Mouse (Mus musculus) heart, adult 2 months (tissue): ENCODE data around the gene Eme2. TPM values are rescaled to one million over a fixed set of nuclear protein-coding genes. Genes with fewer than 3 reads are reported as not detected.

Source experiments
- DNase-seq, 2 experiments: peaks; one replicate each; pipeline ENCODE4 v3.0.0; 2021
- H3K27ac ChIP-seq: fragments of 200-600 bp; 2 replicates; pipeline ENCODE4 v1.8.1; 2022
- H3K27me3 ChIP-seq: fragments of 200-500 bp; 2 replicates; pipeline ENCODE4 v1.6.1; 2012; ENCODE audit warnings: mild to moderate bottlenecking, low read length, inconsistent platforms, mixed read lengths; ENCODE audit not compliant: control insufficient read depth, insufficient read depth
- H3K36me3 ChIP-seq: fragments of 200-500 bp; 2 replicates; pipeline ENCODE4 v1.6.1; 2012; ENCODE audit warnings: low read length, inconsistent platforms; ENCODE audit not compliant: control insufficient read depth, insufficient read depth
- H3K4me1 ChIP-seq: fragments of 200-500 bp; 2 replicates; pipeline ENCODE4 v1.6.1; 2011; ENCODE audit warnings: low read length; ENCODE audit not compliant: control insufficient read depth, insufficient read depth
- H3K4me3 ChIP-seq: fragments of 200-600 bp; 2 replicates; pipeline ENCODE4 v1.8.1; 2022
- H3K79me2 ChIP-seq: fragments of 200-500 bp; replicated peaks from 2 replicates; pipeline ENCODE4 v1.6.1; 2012; ENCODE audit warnings: mild to moderate bottlenecking, inconsistent platforms, low read length, moderate library complexity, mixed read lengths; ENCODE audit not compliant: control insufficient read depth, insufficient read depth
- H3K9ac ChIP-seq: fragments of 200-500 bp; 2 replicates; pipeline ENCODE4 v1.6.1; 2012; ENCODE audit warnings: low read depth, mild to moderate bottlenecking, control low read depth, inconsistent platforms, low read length, mixed read lengths
- CTCF ChIP-seq: fragments of 200-600 bp; IDR thresholded peaks from 2 replicates; pipeline ENCODE4 v1.8.1; 2022; ENCODE audit warnings: antibody characterized with exemption, mild to moderate bottlenecking, moderate library complexity
- EP300 ChIP-seq: fragments of 200-500 bp; IDR thresholded peaks from 2 replicates; pipeline ENCODE4 v1.6.1; 2011; ENCODE audit warnings: low read depth, low read length, control low read depth; ENCODE audit not compliant: insufficient read depth
- POLR2A ChIP-seq: fragments of 200-500 bp; IDR thresholded peaks from 2 replicates; pipeline ENCODE4 v1.6.1; 2011; ENCODE audit warnings: mild to moderate bottlenecking, low read depth, low read length, control low read depth; ENCODE audit not compliant: insufficient read depth
- WGBS: fragments of 180-500 bp; shearing (Covaris S2); methylation state at CpG from one replicate; pipeline ENCODE4 v1.1.7; 2018; 5-methylcytosine and 5-hydroxymethylcytosine counted together
- intact Hi-C: fragments of 180-260 bp; cut with DNase I; formaldehyde crosslinking; loops from one replicate; pipeline ENCODE4 v1.15.1; 2025
- polyA plus RNA-seq: library from polyadenylated mRNA; depleted of rRNA; stranded (reverse); fragments of >200 nt; gene quantifications from 2 replicates; pipeline ENCODE4 v1.2.3, GENCODE M21; 2012
- total RNA-seq, 2 experiments: library from RNA; stranded (reverse); gene quantifications; 2 replicates each; pipeline ENCODE4 v1.2.3; 2021

Eme2 gene
- total and polyA plus RNA-seq, 3 experiments, result 16.9 to 20.3 (median 18.3) TPM

GRCm38 (mm10) chr17:24896241-24896992 is 1.5 kb upstream of the Eme2 start, which contains the start of gene Nme3:
Gene Nme3 (plus strand): TSS chr17:24896500.
- H3K4me3 ChIP-seq, result peak within 1 kb of the TSS; percentile 93
- TF ChIP-seq POLR2A, result peak; percentile 47; the same call in 1 of the 2 replicates
- no peak for TF ChIP-seq EP300
- TF ChIP-seq CTCF, result peak; percentile 17; the same call in 1 of the 2 replicates
- no peaks in the 10 kb centered on the region for H3K27me3 ChIP-seq
- peak within 1 kb of the TSS; percentile 92 for H3K27ac ChIP-seq
- WGBS, result 1% methylated on average over 50 of the region's 50 CpGs
- H3K36me3 ChIP-seq, result no peaks in the 10 kb centered on the region
- DNase-seq, result peak; percentile 80 to 82
- peaks cover 3% of the 10 kb centered on the region for H3K4me1 ChIP-seq
- intact Hi-C loops, result no loop called here
- peak within 1 kb of the TSS; percentile 94 for H3K9ac ChIP-seq
- no peaks in the 10 kb centered on the region for H3K79me2 ChIP-seq

GRCm38 (mm10) chr17:24895571-24896240 is 819 bp upstream of the Eme2 start:
- intact Hi-C loops, result no loop called here
- Histone ChIP-seq H3K9ac (peak overlapping the region; percentile 94), H3K4me3 (peak overlapping the region; percentile 93), H3K27me3 (no peaks in the 10 kb centered on the region), H3K27ac (peak overlapping the region; percentile 92), H3K4me1 (peaks cover 3% of the 10 kb centered on the region), H3K36me3 (no peaks in the 10 kb centered on the region), H3K79me2 (no peaks in the 10 kb centered on the region)
- TF ChIP-seq EP300 (no peak), CTCF (no peak), POLR2A (no peak)
- no peak for DNase-seq
- WGBS, result 8% methylated on average over 23 of the region's 23 CpGs

GRCm38 (mm10) chr17:24894061-24894994 is 559 bp downstream of the Eme2 start:
- H3K9ac ChIP-seq, result peak overlapping the region; percentile 94
- H3K27ac ChIP-seq, result peak overlapping the region; percentile 92
- no peak for DNase-seq
- WGBS, result 10% methylated on average over 31 of the region's 31 CpGs
- TF ChIP-seq CTCF (no peak), EP300 (no peak), POLR2A (no peak)
- H3K27me3 ChIP-seq, result no peaks in the 10 kb centered on the region
- H3K36me3 ChIP-seq, result no peaks in the 10 kb centered on the region
- intact Hi-C loops, result no loop called here
- peak overlapping the region; percentile 93 for H3K4me3 ChIP-seq
- H3K4me1 ChIP-seq, result peaks cover 3% of the 10 kb centered on the region
- H3K79me2 ChIP-seq, result no peaks in the 10 kb centered on the region

DNA sequence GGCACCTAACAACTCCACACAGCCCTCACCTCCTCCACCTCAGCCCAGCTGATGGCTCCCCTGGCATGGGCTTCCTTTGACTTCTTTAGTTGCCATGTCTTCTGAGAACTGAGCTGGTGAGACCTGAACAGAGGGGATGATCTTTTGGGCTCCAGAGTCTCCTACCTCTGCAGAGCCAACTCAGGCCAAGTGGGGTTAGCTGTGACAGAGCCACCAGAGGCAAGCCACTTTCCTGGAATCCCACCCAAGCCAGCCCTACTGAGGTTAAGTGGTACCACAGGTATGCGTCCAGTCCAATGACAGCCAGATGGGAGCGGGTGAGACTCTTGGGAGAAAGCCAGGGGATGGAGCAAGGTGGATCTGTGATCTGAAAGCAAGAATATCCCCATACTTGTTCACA is 1.6 kb downstream of the Eme2 start:
- no peaks in the 10 kb centered on the region for H3K27me3 ChIP-seq
- DNase-seq, result no peak
- TF ChIP-seq POLR2A (no peak), CTCF (no peak), EP300 (no peak)
- H3K4me3 ChIP-seq, result no peak overlapping the region
- H3K27ac ChIP-seq, result no peak overlapping the region
- no peak overlapping the region for H3K9ac ChIP-seq
- H3K4me1 ChIP-seq, result peaks cover 4% of the 10 kb centered on the region; the same call in 1 of the 2 replicates
- intact Hi-C loops, result no loop called here
- no peaks in the 10 kb centered on the region for H3K79me2 ChIP-seq
- WGBS, result 94% methylated on average over 2 of the region's 2 CpGs
- no peaks in the 10 kb centered on the region for H3K36me3 ChIP-seq

DNA sequence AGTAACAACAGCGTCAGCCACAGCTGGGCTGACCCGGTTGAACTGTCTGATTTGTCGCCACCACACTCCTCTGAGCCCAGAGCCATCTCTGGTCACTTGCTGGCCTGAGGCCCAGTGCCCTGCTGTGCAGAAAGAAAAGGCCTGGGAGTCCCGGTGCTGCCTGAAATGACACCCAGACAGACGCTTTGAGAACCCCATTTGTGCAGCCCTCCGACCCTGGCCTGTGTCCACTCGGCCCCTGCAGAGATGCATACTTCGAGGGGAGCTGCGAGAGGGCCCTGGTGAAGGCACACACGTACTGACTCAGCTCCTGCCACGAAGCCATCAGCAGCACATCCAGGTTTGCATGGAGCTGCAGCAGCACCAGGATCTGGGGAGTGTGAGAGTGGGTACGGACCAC is 2.1 kb downstream of the Eme2 start:
- no peak overlapping the region for H3K9ac ChIP-seq
- no peak for DNase-seq
- H3K79me2 ChIP-seq, result no peaks in the 10 kb centered on the region
- TF ChIP-seq CTCF (no peak), POLR2A (no peak), EP300 (no peak)
- 84% methylated on average over 12 of the region's 12 CpGs for WGBS
- H3K4me1 ChIP-seq, result peaks cover 5% of the 10 kb centered on the region; the same call in 1 of the 2 replicates
- no peak overlapping the region for H3K27ac ChIP-seq
- H3K4me3 ChIP-seq, result no peak overlapping the region
- H3K27me3 ChIP-seq, result no peaks in the 10 kb centered on the region
- H3K36me3 ChIP-seq, result no peaks in the 10 kb centered on the region
- intact Hi-C loops, result no loop called here
